8 mouse cellular contexts compared by ENCODE assay signal in genomic region chr12:52413046-52413473, GRCm38 (mm10).
DNase-seq lines count a peak whose midpoint lies in the region; ATAC-seq and TF ChIP-seq lines count a peak whose summit lies in the region.

No protein-coding gene starts in this region.

- peaks cover 2% of the 10 kb centered on the region; the same call in 1 of the 2 replicates for H3K9me3 ChIP-seq in embryonic facial prominence, embryonic 10.5 days
- H3K9me3 ChIP-seq in hindbrain, embryonic 15.5 days: no peaks in the 10 kb centered on the region
- H3K9me3 ChIP-seq in midbrain, embryonic 16.5 days (replicated peaks; ENCODE audit: control insufficient read depth, low read length, poor library complexity, severe bottlenecking): no peaks in the 10 kb centered on the region

- no peak overlapping the region for H3K9ac ChIP-seq in hindbrain, embryonic 15.5 days
- H3K9ac ChIP-seq in midbrain, embryonic 16.5 days (ENCODE audit: low read depth, low read length): no peak overlapping the region

- peak overlapping the region; percentile 20; the same call in 1 of the 2 replicates for H3K4me2 ChIP-seq in hindbrain, embryonic 15.5 days
- H3K4me2 ChIP-seq in midbrain, embryonic 16.5 days (ENCODE audit: low read length): 0 out of 2 replicates have a peak overlapping the region, but pooled peaks have one; percentile 1

- H3K4me1 ChIP-seq in embryonic facial prominence, embryonic 10.5 days: peaks cover 21% of the 10 kb centered on the region
- peaks cover 9% of the 10 kb centered on the region; the same call in 1 of the 2 replicates for H3K4me1 ChIP-seq in hindbrain, embryonic 15.5 days (replicated peaks)
- H3K4me1 ChIP-seq in midbrain, embryonic 16.5 days (ENCODE audit: control insufficient read depth, insufficient read depth, low read length): 0 out of 2 replicates have a peak, but pooled peaks cover 5% of the 10 kb centered on the region

- 0 out of 2 replicates have a peak overlapping the region, but pooled peaks have one; percentile 15 for H3K4me3 ChIP-seq in embryonic facial prominence, embryonic 10.5 days
- no peak overlapping the region for H3K4me3 ChIP-seq in hindbrain, embryonic 15.5 days
- no peak overlapping the region for H3K4me3 ChIP-seq in midbrain, embryonic 16.5 days (ENCODE audit: low read depth, low read length)
- no peak overlapping the region for H3K4me3 ChIP-seq in gastrocnemius, adult 2 months

- no peaks in the 10 kb centered on the region for H3K36me3 ChIP-seq in embryonic facial prominence, embryonic 10.5 days (replicated peaks)
- H3K36me3 ChIP-seq in hindbrain, embryonic 15.5 days: no peaks in the 10 kb centered on the region
- H3K36me3 ChIP-seq in midbrain, embryonic 16.5 days (ENCODE audit: control insufficient read depth, insufficient read depth, low read length): no peaks in the 10 kb centered on the region

- no peak for DNase-seq in cerebellum, postnatal 10 days
- peak; percentile 70 for DNase-seq in embryonic facial prominence, embryonic 10.5 days (ENCODE audit: low spot score)
- DNase-seq in gastrocnemius, adult 2 months: no peak
- no peak for DNase-seq in frontal cortex, adult 2 months (ENCODE audit: extremely low spot score in 1 of 2, low spot score in 1 of 2)
- DNase-seq in adrenal gland, postnatal 4 days (ENCODE audit: low spot score in 2 of 2): no peak

- H3K27ac ChIP-seq in embryonic facial prominence, embryonic 10.5 days (replicated peaks): peak overlapping the region; percentile 45
- H3K27ac ChIP-seq in hindbrain, embryonic 15.5 days (replicated peaks): peak overlapping the region; percentile 52; the same call in 1 of the 2 replicates
- 0 out of 2 replicates have a peak overlapping the region, but pooled peaks have one; percentile 2 for H3K27ac ChIP-seq in midbrain, embryonic 16.5 days (ENCODE audit: low read length)
- no peak overlapping the region for H3K27ac ChIP-seq in gastrocnemius, adult 2 months

- WGBS in embryonic facial prominence, embryonic 10.5 days: 8% methylated on average over 8 of the region's 8 CpGs
- WGBS in hindbrain, embryonic 15.5 days: 8% methylated on average over 8 of the region's 8 CpGs
- 14% methylated on average over 8 of the region's 8 CpGs for WGBS in midbrain, embryonic 16.5 days

- ATAC-seq in cerebellum, adult (ENCODE audit: insufficient number of reproducible peaks, low FRiP score, low TSS enrichment): 0 out of 2 replicates have a peak, but pooled peaks have one; percentile 36
- ATAC-seq in hindbrain, embryonic 15.5 days (ENCODE audit: low FRiP score, low read depth): 0 out of 2 replicates have a peak, but pooled peaks have one; percentile 48
- no peak for ATAC-seq in midbrain, embryonic 16.5 days

- TF ChIP-seq CTCF in gastrocnemius, adult 2 months (IDR thresholded peaks at IDR 0.05): no peak

- intact Hi-C loops in gastrocnemius, adult 2 months (cut with DNase I): no loop called here

- H3K27me3 ChIP-seq in embryonic facial prominence, embryonic 10.5 days (replicated peaks; ENCODE audit: low read depth, poor library complexity, severe bottlenecking): no peaks in the 10 kb centered on the region
- H3K27me3 ChIP-seq in hindbrain, embryonic 15.5 days: no peaks in the 10 kb centered on the region
- no peaks in the 10 kb centered on the region for H3K27me3 ChIP-seq in midbrain, embryonic 16.5 days (ENCODE audit: control insufficient read depth, insufficient read depth, low read depth, low read length)
